Mouse (Mus musculus) embryonic facial prominence, embryonic 11.5 days (tissue): Measurements from ENCODE around the gene Trappc10. TPM values are rescaled to one million over a fixed set of nuclear protein-coding genes. Genes with fewer than 3 reads are reported as not detected.

ENCODE experiments used
- ATAC-seq: fragments of 200-750 bp; cut with Nextera tagmentation; replicated peaks from 2 replicates; pipeline ENCODE4 v1.8.0; 2017; ENCODE audit warnings: low read depth; ENCODE audit not compliant: insufficient number of reproducible peaks, low FRiP score, low TSS enrichment
- DNase-seq: peaks from one replicate; pipeline ENCODE4 v3.0.0-alpha.2; 2015; ENCODE audit warnings: low spot score
- H3K27ac ChIP-seq: fragments of 300-500 bp; sonication (generic); replicated peaks from 2 replicates; pipeline ENCODE4 v1.5.1; 2014; ENCODE audit warnings: mild to moderate bottlenecking, low read depth, low read length, control low read depth
- H3K27me3 ChIP-seq: fragments of 300-500 bp; sonication (generic); 2 replicates; pipeline ENCODE4 v1.6.1; 2014; ENCODE audit warnings: mild to moderate bottlenecking, low read length, moderate library complexity, mixed read lengths; ENCODE audit not compliant: control insufficient read depth, insufficient read depth
- H3K36me3 ChIP-seq: fragments of 300-500 bp; sonication (generic); replicated peaks from 2 replicates; pipeline ENCODE4 v1.6.1; 2014; ENCODE audit warnings: low read depth, mild to moderate bottlenecking, low read length, moderate library complexity, mixed read lengths; ENCODE audit not compliant: control insufficient read depth, insufficient read depth
- H3K4me1 ChIP-seq: fragments of 300-500 bp; sonication (generic); 2 replicates; pipeline ENCODE4 v1.6.1; 2014; ENCODE audit warnings: low read length, mixed read lengths; ENCODE audit not compliant: control insufficient read depth, insufficient read depth
- H3K4me2 ChIP-seq: fragments of 300-500 bp; sonication (generic); 2 replicates; pipeline ENCODE4 v1.6.1; 2014; ENCODE audit warnings: low read depth, mild to moderate bottlenecking, control low read depth, low read length, moderate library complexity
- H3K4me3 ChIP-seq: fragments of 300-500 bp; sonication (generic); 2 replicates; pipeline ENCODE4 v1.5.1; 2014; ENCODE audit warnings: low read depth, low read length, control low read depth
- H3K9ac ChIP-seq: fragments of 300-500 bp; sonication (generic); replicated peaks from 2 replicates; pipeline ENCODE4 v1.6.1; 2014; ENCODE audit warnings: mild to moderate bottlenecking, control low read depth, low read length
- H3K9me3 ChIP-seq: fragments of 300-500 bp; sonication (generic); replicated peaks from 2 replicates; pipeline ENCODE4 v1.6.1; 2016; ENCODE audit warnings: mild to moderate bottlenecking, low read length, inconsistent platforms, mixed read lengths; ENCODE audit not compliant: control insufficient read depth
- WGBS: fragments of 180-500 bp; shearing (Covaris S2); extraction: QIAGEN DNeasy Blood & Tissue Kit; methylation state at CpG from one replicate; pipeline ENCODE4 v1.1.7; 2014; 5-methylcytosine and 5-hydroxymethylcytosine counted together
- polyA plus RNA-seq: library from polyadenylated mRNA; unstranded; fragments of >200 nt; fragmentation: Nextera tagmentation; extraction: Ambion mirVana; gene quantifications from 2 replicates; pipeline ENCODE4 v1.2.1, GENCODE M21; 2014

The Trappc10 gene
- polyA plus RNA-seq, 1 experiment from 2014 or later = 16.1 TPM

GRCm38 (mm10) chr10:78285959-78286358, 41.5 kb upstream of the Trappc10 start:
- no peaks in the 10 kb centered on the region for H3K27me3 ChIP-seq
- H3K36me3 ChIP-seq = no peaks in the 10 kb centered on the region; the same call in 1 of the 2 replicates
- WGBS = 84% methylated on average over 4 of the region's 4 CpGs

GRCm38 (mm10) chr10:78285409-78285808, 41.0 kb upstream of the Trappc10 start:
- DNase-seq (no peak), ATAC-seq (no peak)
- H3K4me3 ChIP-seq = no peak overlapping the region
- H3K27ac ChIP-seq = no peak overlapping the region
- no peak overlapping the region for H3K9ac ChIP-seq
- H3K36me3 ChIP-seq = no peaks in the 10 kb centered on the region; the same call in 1 of the 2 replicates
- no peaks in the 10 kb centered on the region for H3K4me1 ChIP-seq
- H3K9me3 ChIP-seq = no peaks in the 10 kb centered on the region
- H3K27me3 ChIP-seq = no peaks in the 10 kb centered on the region
- no peak overlapping the region for H3K4me2 ChIP-seq
- 88% methylated on average over 6 of the region's 6 CpGs for WGBS

More at GRCm38 (mm10) chr10:78285959-78286358, 41.5 kb upstream of the Trappc10 start:
- no peak overlapping the region for H3K27ac ChIP-seq
- ATAC-seq = no peak
- H3K4me2 ChIP-seq = no peak overlapping the region
- no peaks in the 10 kb centered on the region for H3K4me1 ChIP-seq
- no peak for DNase-seq
- no peak overlapping the region for H3K9ac ChIP-seq
- H3K9me3 ChIP-seq = no peaks in the 10 kb centered on the region
- no peak overlapping the region for H3K4me3 ChIP-seq

- no peaks in the 10 kb centered on the region; the same call in 1 of the 2 replicates for H3K36me3 ChIP-seq
- H3K4me2 ChIP-seq = no peak overlapping the region
- ATAC-seq = no peak
- no peaks in the 10 kb centered on the region for H3K4me1 ChIP-seq
- no peak overlapping the region for H3K4me3 ChIP-seq
- no peak for DNase-seq
- WGBS = 86% methylated on average over 12 of the region's 12 CpGs
- H3K9ac ChIP-seq = no peak overlapping the region
- H3K9me3 ChIP-seq = no peaks in the 10 kb centered on the region
- H3K27me3 ChIP-seq = no peaks in the 10 kb centered on the region
- no peak overlapping the region for H3K27ac ChIP-seq
Measured at GRCm38 (mm10) chr10:78284812-78285211, 40.4 kb upstream of the Trappc10 start.

GRCm38 (mm10) chr10:78282411-78282810, 38.0 kb upstream of the Trappc10 start:
- WGBS = 91% methylated on average over 4 of the region's 4 CpGs
- H3K4me3 ChIP-seq = no peak overlapping the region
- DNase-seq = no peak
- H3K4me1 ChIP-seq = no peaks in the 10 kb centered on the region
- no peaks in the 10 kb centered on the region; the same call in 1 of the 2 replicates for H3K36me3 ChIP-seq
- H3K9ac ChIP-seq = no peak overlapping the region
- ATAC-seq = no peak
- no peak overlapping the region for H3K27ac ChIP-seq
- no peaks in the 10 kb centered on the region for H3K9me3 ChIP-seq
- no peak overlapping the region for H3K4me2 ChIP-seq
- no peaks in the 10 kb centered on the region for H3K27me3 ChIP-seq

- no peak overlapping the region for H3K27ac ChIP-seq
- H3K4me3 ChIP-seq = no peak overlapping the region
- no peaks in the 10 kb centered on the region for H3K4me1 ChIP-seq
- H3K4me2 ChIP-seq = no peak overlapping the region
- WGBS = 88% methylated on average over 9 of the region's 9 CpGs
- no peak overlapping the region for H3K9ac ChIP-seq
- H3K27me3 ChIP-seq = no peaks in the 10 kb centered on the region
- no peaks in the 10 kb centered on the region for H3K9me3 ChIP-seq
- no peak for DNase-seq
- no peak for ATAC-seq
- no peaks in the 10 kb centered on the region; the same call in 1 of the 2 replicates for H3K36me3 ChIP-seq
Measured at GRCm38 (mm10) chr10:78280486-78280885, 36.0 kb upstream of the Trappc10 start.

GRCm38 (mm10) chr10:78279210-78279609, 34.8 kb upstream of the Trappc10 start:
- Histone ChIP-seq H3K9ac (no peak overlapping the region), H3K9me3 (no peaks in the 10 kb centered on the region), H3K4me1 (no peaks in the 10 kb centered on the region), H3K27me3 (no peaks in the 10 kb centered on the region), H3K27ac (no peak overlapping the region), H3K4me3 (no peak overlapping the region), H3K4me2 (no peak overlapping the region), H3K36me3 (no peaks in the 10 kb centered on the region; the same call in 1 of the 2 replicates)
- DNase-seq (peak; percentile 75), ATAC-seq (peak; percentile 22; the same call in 1 of the 2 replicates)
- 55% methylated on average over 8 of the region's 8 CpGs for WGBS

- Histone ChIP-seq H3K4me2 (no peak overlapping the region), H3K9me3 (no peaks in the 10 kb centered on the region), H3K9ac (no peak overlapping the region), H3K4me1 (no peaks in the 10 kb centered on the region), H3K36me3 (no peaks in the 10 kb centered on the region; the same call in 1 of the 2 replicates), H3K27me3 (no peaks in the 10 kb centered on the region), H3K4me3 (no peak overlapping the region), H3K27ac (no peak overlapping the region)
- ATAC-seq (no peak), DNase-seq (no peak)
- WGBS = 72% methylated on average over 3 of the region's 3 CpGs
Measured at GRCm38 (mm10) chr10:78277835-78278234, 33.4 kb upstream of the Trappc10 start.

- Histone ChIP-seq H3K27ac (no peak overlapping the region), H3K4me1 (no peaks in the 10 kb centered on the region), H3K36me3 (no peaks in the 10 kb centered on the region; the same call in 1 of the 2 replicates), H3K4me3 (no peak overlapping the region), H3K9ac (no peak overlapping the region), H3K4me2 (no peak overlapping the region), H3K27me3 (no peaks in the 10 kb centered on the region), H3K9me3 (no peaks in the 10 kb centered on the region)
- ATAC-seq (no peak), DNase-seq (no peak)
- WGBS = 88% methylated on average over 4 of the region's 4 CpGs
Measured at GRCm38 (mm10) chr10:78276242-78276641, 31.8 kb upstream of the Trappc10 start.
